Mouse (Mus musculus) CH12.LX (cell line): ENCODE data around the gene Exosc9. TPM values are rescaled to one million over a fixed set of nuclear protein-coding genes. Genes with fewer than 3 reads are reported as not detected.

Experiments used
- DNase-seq: peaks from one replicate; pipeline ENCODE4 v3.0.0-alpha.2; 2013; ENCODE audit errors: extremely low read depth
- H3K27ac ChIP-seq: 2 replicates; pipeline ENCODE4 v1.5.1; 2012; ENCODE audit warnings: low read depth, mild to moderate bottlenecking, control low read depth, moderate library complexity; ENCODE audit not compliant: insufficient read depth
- H3K27me3 ChIP-seq: replicated peaks from 2 replicates; pipeline ENCODE3; 2012; ENCODE audit warnings: inconsistent platforms
- H3K36me3 ChIP-seq, 2 experiments: replicated peaks in 1 of 2; 2 replicates each; pipeline versions ENCODE3 to v1.6.1; 2012; ENCODE audit warnings: inconsistent platforms in 1 of 2, low read length in 1 of 2, mild to moderate bottlenecking in 1 of 2, mixed read lengths in 1 of 2, moderate library complexity in 1 of 2; ENCODE audit not compliant: control insufficient read depth in 1 of 2, insufficient read depth in 1 of 2
- H3K4me1 ChIP-seq, 2 experiments: 2 replicates each; pipeline ENCODE4 v1.6.1; 2012; ENCODE audit warnings: inconsistent platforms in 1 of 2, moderate library complexity in 1 of 2; ENCODE audit not compliant: insufficient read depth in 2 of 2, control insufficient read depth in 1 of 2
- H3K4me2 ChIP-seq: 2 replicates; pipeline ENCODE4 v1.6.1; 2012; ENCODE audit warnings: low read depth, mild to moderate bottlenecking, control low read depth; ENCODE audit not compliant: poor library complexity, insufficient read depth, severe bottlenecking
- H3K4me3 ChIP-seq, 3 experiments: fragments of 150-350 bp in 1 of 3; sonication (generic) in 1 of 3; replicated peaks in 1 of 3; 2 replicates each; pipeline versions ENCODE3 to v1.5.1; 2011 to 2012; ENCODE audit warnings: low read depth in 2 of 3, low read length in 2 of 3, mild to moderate bottlenecking in 2 of 3, moderate library complexity in 2 of 3, control low read depth in 1 of 3, improper control_type of control experiment in 1 of 3, inconsistent platforms in 1 of 3, mixed read lengths in 1 of 3; ENCODE audit not compliant: poor library complexity in 1 of 3
- H3K79me2 ChIP-seq: replicated peaks from 2 replicates; pipeline ENCODE4 v1.6.1; 2012; ENCODE audit warnings: mild to moderate bottlenecking, moderate library complexity; ENCODE audit not compliant: control insufficient read depth, poor library complexity, insufficient read depth, severe bottlenecking; ENCODE audit errors: extremely low read depth
- H3K9ac ChIP-seq: 2 replicates; pipeline ENCODE4 v1.6.1; 2012; ENCODE audit warnings: low read depth, mild to moderate bottlenecking, control low read depth, moderate library complexity; ENCODE audit not compliant: insufficient read depth
- H3K9me3 ChIP-seq: replicated peaks from 2 replicates; pipeline ENCODE3; 2012; ENCODE audit warnings: low read length, inconsistent platforms, mixed read lengths
- CHD1 ChIP-seq: IDR thresholded peaks from 2 replicates; pipeline ENCODE4 v1.6.1; 2012; ENCODE audit warnings: low read depth, low read length, improper control_type of control experiment, inconsistent platforms
- E2F4 ChIP-seq: IDR thresholded peaks from 2 replicates; pipeline ENCODE4 v1.6.1; 2011; ENCODE audit warnings: low read depth, low read length, improper control_type of control experiment; ENCODE audit not compliant: insufficient replicate concordance
- ELF1 ChIP-seq: IDR thresholded peaks from 2 replicates; pipeline ENCODE4 v1.6.1; 2014; ENCODE audit warnings: low read depth, mild to moderate bottlenecking, inconsistent platforms, low read length, improper control_type of control experiment
- EP300 ChIP-seq: IDR thresholded peaks from 2 replicates; pipeline ENCODE4 v1.6.1; 2011; ENCODE audit warnings: low read length, improper control_type of control experiment
- ETS1 ChIP-seq: conservative IDR thresholded peaks from 2 replicates; pipeline ENCODE4 v1.6.1; 2012; ENCODE audit warnings: low read depth, mild to moderate bottlenecking, inconsistent platforms, low read length, improper control_type of control experiment, moderate library complexity
- IRF4 ChIP-seq: IDR thresholded peaks from 2 replicates; pipeline ENCODE4 v1.6.1; 2014; ENCODE audit warnings: low read depth, mild to moderate bottlenecking, inconsistent platforms, low read length, improper control_type of control experiment
- JUND ChIP-seq: conservative IDR thresholded peaks from 2 replicates; pipeline ENCODE4 v1.6.1; 2011; ENCODE audit warnings: low read depth, low read length, improper control_type of control experiment
- MAX ChIP-seq: IDR thresholded peaks from 2 replicates; pipeline ENCODE4 v1.6.1; 2011; ENCODE audit warnings: low read length, improper control_type of control experiment
- MEF2A ChIP-seq: IDR thresholded peaks from 2 replicates; pipeline ENCODE4 v1.6.1; 2014; ENCODE audit warnings: low read depth, mild to moderate bottlenecking, inconsistent platforms, low read length, improper control_type of control experiment, borderline replicate concordance
- MYC ChIP-seq: IDR thresholded peaks from 2 replicates; pipeline ENCODE4 v1.6.1; 2011; ENCODE audit warnings: low read depth, mild to moderate bottlenecking, improper control_type of control experiment, low read length
- PAX5 ChIP-seq: IDR thresholded peaks from 2 replicates; pipeline ENCODE4 v1.6.1; 2012; ENCODE audit warnings: low read length, inconsistent platforms, mixed read lengths
- POLR2A ChIP-seq: IDR thresholded peaks from 2 replicates; pipeline ENCODE4 v1.6.1; 2011; ENCODE audit warnings: low read depth, mild to moderate bottlenecking, improper control_type of control experiment, low read length
- POLR2AphosphoS2 ChIP-seq: IDR thresholded peaks from 2 replicates; pipeline ENCODE4 v1.6.1; 2011; ENCODE audit warnings: low read depth, low read length, improper control_type of control experiment
- RAD21 ChIP-seq: IDR thresholded peaks from 2 replicates; pipeline ENCODE4 v1.6.1; 2011; ENCODE audit warnings: low read depth, mild to moderate bottlenecking, low read length, improper control_type of control experiment, moderate library complexity
- SMC3 ChIP-seq: IDR thresholded peaks from 2 replicates; pipeline ENCODE4 v1.6.1; 2011; ENCODE audit warnings: low read depth, low read length, improper control_type of control experiment
- TBP ChIP-seq: conservative IDR thresholded peaks from 2 replicates; pipeline ENCODE4 v1.6.1; 2011; ENCODE audit warnings: low read depth, low read length, improper control_type of control experiment
- UBTF ChIP-seq: IDR thresholded peaks from 2 replicates; pipeline ENCODE4 v1.6.1; 2012; ENCODE audit warnings: low read depth, mild to moderate bottlenecking, inconsistent platforms, low read length, improper control_type of control experiment, moderate library complexity
- USF1 ChIP-seq: IDR thresholded peaks from 2 replicates; pipeline ENCODE4 v1.6.1; 2014; ENCODE audit warnings: low read depth, mild to moderate bottlenecking, inconsistent platforms, low read length, improper control_type of control experiment
- ZKSCAN1 ChIP-seq: IDR thresholded peaks from 2 replicates; pipeline ENCODE4 v1.6.1; 2012; ENCODE audit warnings: low read depth, inconsistent platforms, low read length, improper control_type of control experiment, borderline replicate concordance
- ZMIZ1 ChIP-seq: IDR thresholded peaks from 2 replicates; pipeline ENCODE4 v1.6.1; 2012; ENCODE audit warnings: low read depth, mild to moderate bottlenecking, inconsistent platforms, low read length, improper control_type of control experiment
- dilution Hi-C: fragments of 300-500 bp; cut with MboI; formaldehyde crosslinking; loops from 2 replicates; pipeline ENCODE4 v1.14.3; 2020; ENCODE audit warnings: low sequenced_read_pairs; ENCODE audit not compliant: extremely low pct_unique_long_range_greater_than_20kb, extremely low pct_ligation_motif_present
- in situ Hi-C: fragments of 300-500 bp; cut with MboI; formaldehyde crosslinking; loops from 3 replicates; pipeline ENCODE4 v1.14.3; 2019; ENCODE audit warnings: low sequenced_read_pairs, low pct_ligation_motif_present, low pct_unique_long_range_greater_than_20kb, mixed read lengths
- polyA plus RNA-seq: library from polyadenylated mRNA; unstranded; fragments of >175 nt; gene quantifications from 2 replicates; pipeline ENCODE4 v1.2.1, GENCODE M21; 2012; ENCODE audit warnings: low read depth; ENCODE audit not compliant: insufficient read length
- total RNA-seq, 2 experiments: library from RNA; depleted of rRNA; stranded (reverse); fragments of 300-350 nt in 1 of 2; fragments of >200 nt in 1 of 2; gene quantifications; 2 replicates each; pipeline ENCODE4 v1.2.3; 2012 to 2014

The Exosc9 gene
- total and polyA plus RNA-seq, 3 experiments: 60.6 to 149 (median 128) TPM

GRCm38 (mm10) chr3:36505809-36506735 is 46.3 kb upstream of the Exosc9 start:
- in situ Hi-C loops (no loop called here), dilution Hi-C loops (no loop called here)
- Histone ChIP-seq H3K9ac (no peak overlapping the region), H3K9me3 (no peaks in the 10 kb centered on the region), H3K4me3 (no peak overlapping the region), H3K4me2 (no peak overlapping the region; the same call in 1 of the 2 replicates), H3K27me3 (no peaks in the 10 kb centered on the region), H3K36me3 (no peaks in the 10 kb centered on the region), H3K27ac (no peak overlapping the region), H3K79me2 (no peaks in the 10 kb centered on the region), H3K4me1 (peaks cover 0 to 3% of the 10 kb centered on the region in 2 experiments; a peak in 2 of 4 replicates)
- no peak for DNase-seq
- TF ChIP-seq IRF4 (no peak), POLR2AphosphoS2 (no peak), ZKSCAN1 (no peak), TBP (no peak), CHD1 (no peak), UBTF (no peak), ZMIZ1 (no peak), EP300 (no peak), PAX5 (no peak), MEF2A (no peak), E2F4 (no peak), MYC (no peak), JUND (no peak), MAX (no peak), ELF1 (no peak)

GRCm38 (mm10) chr3:36511491-36511890 is 40.9 kb upstream of the Exosc9 start:
- DNase-seq: no peak
- Histone ChIP-seq H3K27ac (no peak overlapping the region), H3K4me2 (no peak overlapping the region), H3K27me3 (no peaks in the 10 kb centered on the region), H3K4me1 (no peaks in the 10 kb centered on the region), H3K4me3 (no peak overlapping the region), H3K9me3 (no peaks in the 10 kb centered on the region), H3K79me2 (no peaks in the 10 kb centered on the region)
- dilution Hi-C loops: no loop called here
- TF ChIP-seq JUND (no peak), ETS1 (no peak), EP300 (no peak), MEF2A (no peak), USF1 (no peak), POLR2A (no peak), RAD21 (no peak), E2F4 (no peak), SMC3 (no peak)
- TF ChIP-seq, all 38 proteins: peak for 0
- in situ Hi-C loops: no loop called here
- no peak overlapping the region for H3K9ac ChIP-seq
- no peaks in the 10 kb centered on the region for H3K36me3 ChIP-seq
